Mouse (Mus musculus): Measurements from ENCODE around the gene Trmt44. TPM values are rescaled to one million over a fixed set of nuclear protein-coding genes. Genes with fewer than 3 reads are reported as not detected.
"Not testable (repeated sequence)": the region's sequence is repeated elsewhere in the genome, so short reads cannot be mapped to it uniquely, and the experiment has no call there.

Gene Trmt44
- polyA plus RNA-seq, 1 experiment from 2014 or later = 10.1 TPM

- Histone ChIP-seq H3K4me2 (no peak overlapping the region), H3K4me1 (peaks cover 30% of the 10 kb centered on the region), H3K9ac (no peak overlapping the region), H3K9me3 (replicated peaks) (no peaks in the 10 kb centered on the region), H3K4me3 (replicated peaks) (no peak overlapping the region), H3K36me3 (peaks cover 16% of the 10 kb centered on the region; the same call in 1 of the 2 replicates), H3K27me3 (no peaks in the 10 kb centered on the region), H3K27ac (no peak overlapping the region)
- no peak for ATAC-seq (replicated peaks; ENCODE audit: low FRiP score)
- WGBS = 90% methylated on average over 7 of the region's 7 CpGs
Observed at GRCm38 (mm10) chr5:35606800-35607199, 31.9 kb upstream of the Trmt44 start.

GRCm38 (mm10) chr5:35605355-35605754 lies 30.5 kb upstream of the Trmt44 start:
- Histone ChIP-seq H3K9me3 (replicated peaks) (no peaks in the 10 kb centered on the region), H3K27ac (no peak overlapping the region), H3K4me1 (peaks cover 25% of the 10 kb centered on the region), H3K36me3 (peaks cover 28% of the 10 kb centered on the region), H3K9ac (no peak overlapping the region), H3K27me3 (no peaks in the 10 kb centered on the region), H3K4me3 (replicated peaks) (no peak overlapping the region), H3K4me2 (no peak overlapping the region)
- ATAC-seq (replicated peaks; ENCODE audit: low FRiP score) = no peak
- 79% methylated on average over 7 of the region's 7 CpGs for WGBS

- no peak overlapping the region for H3K27ac ChIP-seq
- no peak overlapping the region for H3K4me3 ChIP-seq (replicated peaks)
- peaks cover 51% of the 10 kb centered on the region for H3K36me3 ChIP-seq
- WGBS = 91% methylated on average over 8 of the region's 8 CpGs
- H3K4me2 ChIP-seq = no peak overlapping the region
- no peaks in the 10 kb centered on the region for H3K9me3 ChIP-seq (replicated peaks)
- no peaks in the 10 kb centered on the region for H3K27me3 ChIP-seq
- no peak for ATAC-seq (replicated peaks; ENCODE audit: low FRiP score)
- no peaks in the 10 kb centered on the region for H3K4me1 ChIP-seq
- H3K9ac ChIP-seq = no peak overlapping the region
Observed at GRCm38 (mm10) chr5:35601526-35601925, 26.7 kb upstream of the Trmt44 start.

- no peak overlapping the region for H3K9ac ChIP-seq
- 0 out of 2 replicates have a peak, but pooled peaks cover 3% of the 10 kb centered on the region for H3K4me1 ChIP-seq
- no peak overlapping the region for H3K27ac ChIP-seq
- no peak overlapping the region for H3K4me3 ChIP-seq (replicated peaks)
- H3K36me3 ChIP-seq = peaks cover 54% of the 10 kb centered on the region
- no peak overlapping the region for H3K4me2 ChIP-seq
- H3K27me3 ChIP-seq = no peaks in the 10 kb centered on the region
- H3K9me3 ChIP-seq (replicated peaks) = no peaks in the 10 kb centered on the region
- 65% methylated on average over 11 of the region's 11 CpGs for WGBS
- no peak for ATAC-seq (replicated peaks; ENCODE audit: low FRiP score)
Observed at GRCm38 (mm10) chr5:35600233-35600632, 25.4 kb upstream of the Trmt44 start.

- H3K4me2 ChIP-seq = no peak overlapping the region
- WGBS = 77% methylated on average over 18 of the region's 18 CpGs
- H3K4me1 ChIP-seq = 0 out of 2 replicates have a peak, but pooled peaks cover 3% of the 10 kb centered on the region
- peaks cover 56% of the 10 kb centered on the region for H3K36me3 ChIP-seq
- no peak overlapping the region for H3K4me3 ChIP-seq (replicated peaks)
- H3K9ac ChIP-seq = no peak overlapping the region
- H3K27me3 ChIP-seq = no peaks in the 10 kb centered on the region
- H3K27ac ChIP-seq = no peak overlapping the region
- no peaks in the 10 kb centered on the region for H3K9me3 ChIP-seq (replicated peaks)
- 0 out of 2 replicates have a peak, but pooled peaks have one; percentile 22 for ATAC-seq (replicated peaks; ENCODE audit: low FRiP score)
Observed at GRCm38 (mm10) chr5:35596169-35597160, 21.6 kb upstream of the Trmt44 start.

GRCm38 (mm10) chr5:35595706-35596105 lies 20.8 kb upstream of the Trmt44 start:
- H3K27me3 ChIP-seq = no peaks in the 10 kb centered on the region
- 0 out of 2 replicates have a peak, but pooled peaks cover 3% of the 10 kb centered on the region for H3K4me1 ChIP-seq
- H3K36me3 ChIP-seq = peaks cover 59% of the 10 kb centered on the region
- no peaks in the 10 kb centered on the region for H3K9me3 ChIP-seq (replicated peaks)
- H3K4me2 ChIP-seq = no peak overlapping the region
- no peak for ATAC-seq (replicated peaks; ENCODE audit: low FRiP score)
- H3K27ac ChIP-seq = no peak overlapping the region
- H3K9ac ChIP-seq = no peak overlapping the region
- H3K4me3 ChIP-seq (replicated peaks) = no peak overlapping the region
- WGBS = 19% methylated on average over 4 of the region's 4 CpGs

GRCm38 (mm10) chr5:35594768-35595167 lies 19.9 kb upstream of the Trmt44 start:
- 87% methylated on average over 4 of the region's 4 CpGs for WGBS
- H3K4me1 ChIP-seq = 0 out of 2 replicates have a peak, but pooled peaks cover 3% of the 10 kb centered on the region
- no peak overlapping the region for H3K4me3 ChIP-seq (replicated peaks)
- no peaks in the 10 kb centered on the region for H3K27me3 ChIP-seq
- H3K36me3 ChIP-seq = peaks cover 59% of the 10 kb centered on the region
- H3K27ac ChIP-seq = no peak overlapping the region
- ATAC-seq (replicated peaks; ENCODE audit: low FRiP score) = no peak
- no peak overlapping the region for H3K9ac ChIP-seq
- no peaks in the 10 kb centered on the region for H3K9me3 ChIP-seq (replicated peaks)
- no peak overlapping the region for H3K4me2 ChIP-seq

- 79% methylated on average over 6 of the region's 6 CpGs for WGBS
- H3K4me2 ChIP-seq = no peak overlapping the region
- no peak for ATAC-seq (replicated peaks; ENCODE audit: low FRiP score)
- no peak overlapping the region for H3K27ac ChIP-seq
- H3K9me3 ChIP-seq (replicated peaks) = no peaks in the 10 kb centered on the region
- no peak overlapping the region for H3K4me3 ChIP-seq (replicated peaks)
- 0 out of 2 replicates have a peak, but pooled peaks cover 3% of the 10 kb centered on the region for H3K4me1 ChIP-seq
- H3K27me3 ChIP-seq = no peaks in the 10 kb centered on the region
- no peak overlapping the region for H3K9ac ChIP-seq
- peaks cover 60% of the 10 kb centered on the region for H3K36me3 ChIP-seq
Observed at GRCm38 (mm10) chr5:35593272-35593671, 18.4 kb upstream of the Trmt44 start.

- Histone ChIP-seq H3K9ac (no peak overlapping the region), H3K36me3 (peaks cover 59% of the 10 kb centered on the region), H3K4me2 (no peak overlapping the region), H3K9me3 (replicated peaks) (no peaks in the 10 kb centered on the region), H3K27me3 (no peaks in the 10 kb centered on the region), H3K4me3 (replicated peaks) (no peak overlapping the region), H3K4me1 (0 out of 2 replicates have a peak, but pooled peaks cover 3% of the 10 kb centered on the region), H3K27ac (no peak overlapping the region)
- ATAC-seq (replicated peaks; ENCODE audit: low FRiP score) = no peak
- WGBS = 46% methylated on average over 4 of the region's 4 CpGs
Observed at GRCm38 (mm10) chr5:35592824-35593223, 18.0 kb upstream of the Trmt44 start.

GRCm38 (mm10) chr5:35592081-35592736 lies 17.3 kb upstream of the Trmt44 start:
- Histone ChIP-seq H3K9ac (no peak overlapping the region), H3K36me3 (peaks cover 59% of the 10 kb centered on the region), H3K4me3 (replicated peaks) (no peak overlapping the region), H3K27ac (no peak overlapping the region), H3K9me3 (replicated peaks) (no peaks in the 10 kb centered on the region), H3K4me2 (no peak overlapping the region), H3K27me3 (no peaks in the 10 kb centered on the region), H3K4me1 (0 out of 2 replicates have a peak, but pooled peaks cover 3% of the 10 kb centered on the region)
- WGBS = 87% methylated on average over 21 of the region's 21 CpGs
- ATAC-seq (replicated peaks; ENCODE audit: low FRiP score) = no peak

GRCm38 (mm10) chr5:35591497-35591896 lies 16.6 kb upstream of the Trmt44 start:
- Histone ChIP-seq H3K4me2 (no peak overlapping the region), H3K27me3 (no peaks in the 10 kb centered on the region), H3K36me3 (peaks cover 58% of the 10 kb centered on the region), H3K27ac (no peak overlapping the region), H3K4me1 (0 out of 2 replicates have a peak, but pooled peaks cover 3% of the 10 kb centered on the region), H3K9me3 (replicated peaks) (no peaks in the 10 kb centered on the region), H3K4me3 (replicated peaks) (no peak overlapping the region), H3K9ac (no peak overlapping the region)
- 80% methylated on average over 4 of the region's 4 CpGs for WGBS
- no peak for ATAC-seq (replicated peaks; ENCODE audit: low FRiP score)

GRCm38 (mm10) chr5:35584259-35584658 lies 9.4 kb upstream of the Trmt44 start:
- not testable (repeated sequence) for H3K9ac ChIP-seq, H3K4me2 ChIP-seq

More at GRCm38 (mm10) chr5:35584259-35584658, 9.4 kb upstream of the Trmt44 start:
- 88% methylated on average over 2 of the region's 2 CpGs for WGBS
- H3K27ac ChIP-seq; ATAC-seq (replicated peaks; ENCODE audit: low FRiP score); H3K4me3 ChIP-seq (replicated peaks); H3K9me3 ChIP-seq (replicated peaks): not testable (repeated sequence)
- Histone ChIP-seq H3K4me1 (peaks cover 12% of the 10 kb centered on the region), H3K27me3 (peaks cover 11% of the 10 kb centered on the region; the same call in 1 of the 2 replicates), H3K36me3 (peaks cover 12% of the 10 kb centered on the region)

All from kidney, embryonic 15.5 days (tissue).